Mouse (Mus musculus) lung, adult 2 months (tissue): Measurements from ENCODE around the gene Tacc2. TPM values are rescaled to one million over a fixed set of nuclear protein-coding genes. Genes with fewer than 3 reads are reported as not detected.

Source experiments
- DNase-seq: peaks from one replicate; pipeline ENCODE4 v3.0.0; 2022
- H3K4me1 ChIP-seq: fragments of 200-500 bp; 2 replicates; pipeline ENCODE4 v1.6.1; 2011; ENCODE audit warnings: low read length; ENCODE audit not compliant: control insufficient read depth, insufficient read depth
- H3K4me3 ChIP-seq: fragments of 200-500 bp; replicated peaks from 2 replicates; pipeline ENCODE3; 2011; ENCODE audit warnings: low read depth, mild to moderate bottlenecking, control low read depth, low read length; ENCODE audit errors: extremely low read depth
- CTCF ChIP-seq: fragments of 200-500 bp; IDR thresholded peaks from 2 replicates; pipeline ENCODE4 v1.5.1; 2011; ENCODE audit warnings: mild to moderate bottlenecking, low read length, control low read depth; ENCODE audit not compliant: insufficient read depth
- POLR2A ChIP-seq: fragments of 200-500 bp; IDR thresholded peaks from 2 replicates; pipeline ENCODE4 v1.6.1; 2011; ENCODE audit warnings: low read depth, mild to moderate bottlenecking, control low read depth, low read length, borderline replicate concordance; ENCODE audit errors: extremely low read depth
- WGBS: fragments of 180-500 bp; shearing (Covaris S2); methylation state at CpG from one replicate; pipeline ENCODE4 v1.1.7; 2018; 5-methylcytosine and 5-hydroxymethylcytosine counted together
- polyA plus RNA-seq: library from polyadenylated mRNA; depleted of rRNA; stranded (reverse); fragments of >200 nt; gene quantifications from 2 replicates; pipeline ENCODE4 v1.2.3, GENCODE M21; 2012

The Tacc2 gene
- polyA plus RNA-seq, 1 experiment, result 74.5 TPM

DNA sequence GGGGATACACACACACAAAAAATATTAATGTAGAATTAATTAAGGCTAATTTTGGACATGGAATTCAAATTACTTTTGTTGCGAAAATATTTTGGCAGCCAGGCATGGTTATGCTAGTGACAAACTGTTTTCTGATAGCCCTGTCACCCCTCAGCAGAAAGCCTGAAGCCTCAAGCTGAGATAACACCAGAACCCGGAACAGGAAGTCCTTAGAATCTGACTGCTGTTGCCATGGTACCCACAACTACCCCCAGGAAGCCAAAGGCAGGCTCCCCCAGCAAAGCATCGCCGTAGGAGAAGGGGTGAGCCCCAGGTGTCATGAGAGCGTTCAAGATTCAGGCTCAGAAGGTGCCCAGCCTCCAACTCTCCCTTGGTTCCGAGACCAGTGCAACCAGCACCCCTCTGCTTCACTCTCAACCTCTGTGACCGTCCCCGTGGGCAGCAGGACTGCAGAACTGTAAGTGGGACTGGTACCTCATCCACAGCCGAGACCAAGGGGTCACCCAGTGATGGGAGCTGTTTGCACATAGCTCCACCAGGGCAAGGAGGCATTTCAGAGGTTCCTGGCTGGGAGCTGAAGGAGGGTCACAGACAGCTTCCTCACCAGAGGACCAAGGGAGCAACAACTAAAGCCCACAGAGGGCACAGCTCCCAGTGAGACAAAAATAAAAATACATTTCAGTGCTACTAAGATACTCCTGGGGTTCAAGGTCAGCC, 196.8 kb downstream of the Tacc2 start, which contains the start of gene Btbd16:
Btbd16 (plus strand) TSS at position 156 of the 717 bp plus-strand sequence.
- TF ChIP-seq POLR2A, result no peak
- no peak for TF ChIP-seq CTCF
- 43% methylated on average over 9 of the region's 9 CpGs for WGBS
- no peaks in the 10 kb centered on the region for H3K4me1 ChIP-seq

DNA sequence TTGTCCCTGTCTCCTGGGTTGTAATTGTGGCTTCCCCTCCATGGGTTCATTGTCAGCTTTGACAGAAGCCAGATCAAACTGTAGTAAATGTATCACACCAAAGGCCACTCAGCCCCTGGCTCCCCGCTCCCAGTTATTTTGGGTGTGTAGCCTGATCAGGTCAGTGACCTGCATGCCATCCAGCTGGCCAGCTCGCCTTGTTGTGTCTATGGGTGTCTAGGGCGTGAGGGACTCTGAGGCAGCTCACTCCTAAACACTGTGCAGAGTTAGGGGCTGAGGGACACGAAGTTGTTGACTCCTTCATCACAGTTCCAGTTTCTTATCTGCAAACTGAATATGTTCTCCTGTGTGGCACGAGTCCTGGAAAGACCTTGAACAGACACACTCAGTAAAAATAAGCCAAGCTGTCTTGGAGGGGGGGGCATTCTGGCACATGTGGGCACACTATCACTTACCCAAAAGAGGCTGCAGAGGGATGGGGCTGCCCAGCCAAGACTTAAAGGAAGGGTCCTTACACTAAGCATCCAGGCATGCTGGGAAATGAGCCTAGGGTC, 203.7 kb downstream of the Tacc2 start:
- TF ChIP-seq CTCF, result no peak
- no peak for TF ChIP-seq POLR2A
- WGBS, result 58% methylated on average over 5 of the region's 5 CpGs
- H3K4me1 ChIP-seq, result no peaks in the 10 kb centered on the region
- no peak for DNase-seq
- no peak overlapping the region for H3K4me3 ChIP-seq

More for the DNA sequence above, 196.8 kb downstream of the Tacc2 start, which contains the start of gene Btbd16:
- DNase-seq, result no peak
- H3K4me3 ChIP-seq, result no peak within 1 kb of the TSS

DNA sequence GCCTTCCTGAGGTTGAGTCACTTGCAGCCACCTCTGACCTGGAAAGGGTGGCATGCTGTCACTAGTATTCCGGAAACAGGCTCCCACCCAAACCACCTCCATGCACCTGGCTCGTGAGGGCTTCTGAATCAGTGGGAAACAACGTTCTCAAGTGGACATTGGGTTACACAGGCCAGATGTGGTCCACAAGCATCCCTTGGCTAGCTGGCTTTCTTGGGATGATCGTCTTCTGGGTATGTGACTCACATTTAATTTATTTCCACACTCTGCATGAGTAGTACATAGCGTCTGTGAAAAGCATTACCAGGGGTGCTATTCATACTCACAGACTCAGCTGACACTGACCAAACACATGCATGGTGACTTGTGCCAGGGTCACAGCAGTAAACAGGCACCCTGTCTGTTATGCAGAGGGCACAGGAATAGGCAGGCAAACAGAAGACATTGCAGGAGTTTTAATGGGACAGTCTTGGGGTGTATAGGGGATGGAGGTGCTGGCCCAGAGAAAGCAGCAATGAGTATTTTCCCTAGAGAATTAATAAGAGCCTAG, 205.3 kb downstream of the Tacc2 start:
- DNase-seq, result no peak

DNA sequence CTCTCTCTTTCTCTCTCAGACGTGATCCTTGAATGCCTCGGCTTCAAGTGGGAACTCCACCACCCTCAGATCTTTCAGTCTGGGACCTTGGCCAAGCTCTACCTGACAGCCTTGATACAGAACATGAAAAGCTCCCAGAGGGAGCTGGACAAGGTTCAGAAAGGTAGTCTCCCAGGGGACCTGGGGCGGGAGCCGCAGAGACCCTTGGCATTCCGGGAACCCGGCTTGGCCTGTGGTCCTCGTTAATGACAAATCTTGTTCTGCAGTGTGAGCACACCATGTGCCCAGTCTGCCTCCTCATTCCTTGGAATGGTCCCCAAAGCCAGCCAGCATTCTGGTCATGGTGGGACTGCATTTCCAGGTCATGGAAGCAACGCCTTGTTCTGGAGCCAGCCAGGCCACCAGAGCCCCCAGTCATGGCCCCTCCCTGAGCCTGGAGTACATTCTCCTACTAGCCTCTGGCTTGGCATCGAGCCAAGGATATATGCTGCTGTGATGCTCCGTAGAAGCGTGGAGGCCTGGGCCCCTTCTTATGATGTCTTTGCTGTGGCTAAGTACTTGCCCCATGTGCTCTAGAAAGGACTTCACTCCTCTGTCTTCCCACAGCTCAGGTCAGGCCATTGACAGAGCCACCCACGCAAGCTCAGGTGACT, 208.8 kb downstream of the Tacc2 start:
- 55% methylated on average over 12 of the region's 12 CpGs for WGBS
- Histone ChIP-seq H3K4me3 (no peak overlapping the region), H3K4me1 (no peaks in the 10 kb centered on the region; the same call in 1 of the 2 replicates)
- no peak for DNase-seq
- TF ChIP-seq POLR2A (no peak), CTCF (no peak)

More for the DNA sequence above, 205.3 kb downstream of the Tacc2 start:
- Histone ChIP-seq H3K4me3 (no peak overlapping the region), H3K4me1 (no peaks in the 10 kb centered on the region; the same call in 1 of the 2 replicates)
- TF ChIP-seq CTCF, result no peak
- no peak for TF ChIP-seq POLR2A
- WGBS, result 72% methylated on average over 5 of the region's 5 CpGs

DNA sequence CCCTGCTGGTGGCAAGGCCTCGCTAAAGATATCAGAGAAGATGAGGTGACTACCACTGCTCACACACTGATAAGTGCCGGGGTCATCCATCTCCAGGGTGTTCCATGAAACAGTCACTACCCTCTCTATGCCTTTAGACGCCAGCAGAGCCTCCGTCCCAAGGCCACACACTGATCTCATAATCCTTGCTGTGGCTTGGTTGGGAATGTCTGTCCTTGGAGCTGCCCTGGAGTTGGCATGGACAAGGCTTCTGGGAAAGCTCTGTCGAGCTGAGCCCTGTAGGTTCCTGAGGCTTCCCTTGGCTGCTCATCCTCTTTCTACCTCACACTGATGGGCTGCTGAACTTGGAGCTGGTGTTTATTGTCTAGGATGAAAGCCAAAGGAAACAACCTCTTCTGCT, 209.5 kb downstream of the Tacc2 start:
- DNase-seq, result no peak
- Histone ChIP-seq H3K4me3 (no peak overlapping the region), H3K4me1 (no peaks in the 10 kb centered on the region; the same call in 1 of the 2 replicates)
- TF ChIP-seq POLR2A (no peak), CTCF (no peak)
- 62% methylated on average over 5 of the region's 5 CpGs for WGBS

DNA sequence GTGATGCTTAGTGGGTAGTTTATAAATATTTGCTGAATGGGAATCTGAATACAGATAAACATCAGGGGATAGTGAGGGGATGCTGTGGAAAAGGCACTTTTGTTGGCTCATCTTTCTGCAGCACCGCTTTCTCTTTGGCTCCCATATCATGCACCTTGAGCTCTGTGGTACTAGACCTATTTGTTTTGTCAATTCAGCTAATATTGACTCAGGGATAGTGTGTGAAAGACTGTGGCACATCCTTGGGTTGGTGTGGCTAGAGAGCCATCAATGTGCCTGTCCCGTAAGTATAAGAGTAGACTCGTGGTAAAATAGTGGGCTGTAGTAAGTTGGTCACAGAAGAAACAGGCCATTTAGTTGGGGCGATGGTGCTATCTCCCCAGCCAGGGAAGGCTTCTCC, 210.3 kb downstream of the Tacc2 start:
- no peak for TF ChIP-seq POLR2A
- no peak for TF ChIP-seq CTCF
- DNase-seq, result no peak
- WGBS, result 88% methylated on average over 4 of the region's 4 CpGs
- Histone ChIP-seq H3K4me1 (no peaks in the 10 kb centered on the region; the same call in 1 of the 2 replicates), H3K4me3 (no peak overlapping the region)

DNA sequence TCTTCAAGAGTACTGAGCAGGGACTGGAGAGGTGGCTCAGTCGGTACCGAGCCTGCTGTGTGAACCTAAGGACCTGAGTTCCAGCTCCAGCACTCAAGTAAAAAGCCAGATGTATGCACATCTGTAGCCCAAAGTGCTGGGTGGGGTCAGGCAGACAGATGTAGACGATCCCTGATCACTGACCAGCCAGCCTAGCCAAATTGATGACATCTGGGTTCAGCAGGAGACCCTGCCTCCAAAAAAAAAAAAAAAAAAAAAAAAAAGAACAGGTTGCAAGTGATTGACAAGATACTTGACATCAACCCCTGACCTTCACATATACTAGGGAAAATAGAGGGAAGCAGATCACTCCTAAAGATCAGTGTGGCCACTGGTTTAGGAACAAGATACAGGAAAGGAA, 211.7 kb downstream of the Tacc2 start:
- no peak for TF ChIP-seq CTCF
- no peak for TF ChIP-seq POLR2A
- Histone ChIP-seq H3K4me1 (no peaks in the 10 kb centered on the region; the same call in 1 of the 2 replicates), H3K4me3 (no peak overlapping the region)
- WGBS, result 90% methylated on average over 3 of the region's 3 CpGs
- no peak for DNase-seq

DNA sequence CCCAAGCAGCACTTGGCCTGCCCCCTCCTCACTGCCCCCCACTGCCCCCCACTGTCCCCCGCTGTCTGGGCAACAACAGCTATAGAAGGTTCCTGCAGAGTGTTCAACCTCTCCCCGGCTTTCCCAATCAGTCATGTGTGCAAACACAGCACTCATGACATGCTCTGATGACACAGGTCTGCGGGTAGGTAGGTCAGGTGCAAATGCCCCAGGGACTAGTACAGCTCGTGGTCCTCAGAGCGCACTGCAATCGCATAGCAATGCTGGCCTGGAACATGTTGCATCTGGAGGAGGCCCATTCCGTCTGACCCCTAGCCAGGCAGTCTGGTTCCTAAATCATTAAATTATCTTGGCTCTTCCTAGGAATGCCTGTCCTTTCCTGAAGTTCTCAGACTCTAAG, 212.2 kb downstream of the Tacc2 start:
- TF ChIP-seq CTCF (no peak), POLR2A (no peak)
- DNase-seq, result no peak
- Histone ChIP-seq H3K4me1 (no peaks in the 10 kb centered on the region; the same call in 1 of the 2 replicates), H3K4me3 (no peak overlapping the region)
- WGBS, result 85% methylated on average over 7 of the region's 7 CpGs

DNA sequence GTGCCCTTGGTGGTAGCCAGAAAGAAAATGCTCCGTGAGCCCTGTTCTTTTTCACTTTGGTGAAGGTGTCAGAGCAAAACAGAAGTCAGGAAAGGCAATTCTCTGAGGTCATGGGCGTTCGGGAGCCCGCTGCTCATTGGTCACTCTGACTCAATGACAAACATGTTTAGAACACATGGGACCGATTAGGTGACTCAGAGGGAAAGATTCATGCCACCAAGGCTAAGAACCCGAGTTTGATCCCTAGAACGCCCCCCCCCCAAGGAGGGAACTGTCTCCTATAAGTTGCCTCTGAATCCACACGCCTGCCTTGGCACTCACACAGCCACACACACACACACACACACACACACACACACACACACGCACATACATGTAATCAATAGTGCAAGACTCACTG, 216.4 kb downstream of the Tacc2 start:
- H3K4me3 ChIP-seq, result no peak overlapping the region
- no peak for TF ChIP-seq CTCF
- no peak for TF ChIP-seq POLR2A
- WGBS, result 79% methylated on average over 9 of the region's 9 CpGs

More for the DNA sequence above, 216.4 kb downstream of the Tacc2 start:
- H3K4me1 ChIP-seq, result no peaks in the 10 kb centered on the region
- no peak for DNase-seq
